16 mouse cellular contexts compared by ENCODE assay signal in genomic region chr2:78459444-78459843, GRCm38 (mm10).
"Had no signal": no experiment of that assay in that cellular context is flagged by ENCODE, and none has a peak within 500 bp of the region (broad histone marks: within the 10 kb centered on the region; RNA-seq: fewer than 3 reads in every experiment).

No protein-coding gene starts in this region.

- H3K4me1 ChIP-seq: neural tube, embryonic 15.5 days; stomach, embryonic 15.5 days had no signal

- H3K9ac ChIP-seq: neural tube, embryonic 13.5 days; neural tube, embryonic 15.5 days; stomach, embryonic 15.5 days had no signal

- H3K27me3 ChIP-seq: neural tube, embryonic 13.5 days; neural tube, embryonic 15.5 days; stomach, embryonic 15.5 days had no signal

- H3K36me3 ChIP-seq: neural tube, embryonic 13.5 days; neural tube, embryonic 15.5 days; stomach, embryonic 15.5 days had no signal

- H3K4me3 ChIP-seq: neural tube, embryonic 13.5 days; neural tube, embryonic 15.5 days; stomach, embryonic 15.5 days had no signal

- H3K27ac ChIP-seq: neural tube, embryonic 13.5 days; neural tube, embryonic 15.5 days; stomach, embryonic 15.5 days; stomach, postnatal 0 days had no signal

- H3K9me3 ChIP-seq: neural tube, embryonic 13.5 days; neural tube, embryonic 15.5 days; stomach, embryonic 15.5 days had no signal

- H3K4me2 ChIP-seq: neural tube, embryonic 13.5 days; neural tube, embryonic 15.5 days; stomach, embryonic 15.5 days had no signal

- DNase-seq: retina, postnatal 1 day; right cerebral cortex, adult 18-20 months; right cerebral cortex, postnatal 14 days; right cerebral cortex, postnatal 25 days; right cerebral cortex, postnatal 4 days; spleen, adult 18-20 months; thymus, adult 18-20 months; thymus, adult 2 months; thymus, postnatal 14 days; thymus, postnatal 25 days; thymus, postnatal 36 days; thymus, postnatal 4 days had no signal
